Mouse (Mus musculus): ENCODE data around the gene Gsto1.

DNA sequence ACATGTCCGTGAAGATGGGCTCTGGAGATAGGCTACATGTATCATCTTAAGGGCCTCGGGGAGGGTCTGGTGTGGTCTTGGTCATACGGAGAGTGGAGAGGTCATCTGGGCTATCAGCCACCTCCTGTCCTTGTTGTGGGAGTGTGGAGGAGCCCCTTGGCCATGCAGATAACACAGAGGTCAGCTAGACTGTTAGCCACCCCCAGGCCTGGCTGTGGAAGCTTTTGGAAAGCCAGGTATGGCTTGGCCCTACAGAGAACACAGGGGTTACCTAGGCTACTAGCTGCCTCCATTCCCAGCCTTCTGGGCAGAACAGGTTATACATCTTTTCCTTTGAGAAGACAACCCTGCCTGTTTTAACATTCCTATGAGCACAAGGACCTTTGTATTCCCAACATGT, 7.8 kb downstream of the Gsto1 start:
- TF ChIP-seq CTCF (IDR thresholded peaks at IDR 0.05; ENCODE audit: borderline replicate concordance, insufficient read depth, low read depth, low read length) (no peak), POLR2A (IDR thresholded peaks at IDR 0.05; ENCODE audit: borderline replicate concordance, insufficient read depth, low read length) (no peak)

Data from cerebellum, adult 2 months (tissue).